Mouse (Mus musculus): Measurements from ENCODE around the gene Mospd3. TPM values are rescaled to one million over a fixed set of nuclear protein-coding genes. Genes with fewer than 3 reads are reported as not detected.
"Not testable (repeated sequence)": the region's sequence is repeated elsewhere in the genome, so short reads cannot be mapped to it uniquely, and the experiment has no call there.

The Mospd3 gene
- total RNA-seq, 2 experiments from 2014 or later, result 45.6 to 47.8 TPM

DNA sequence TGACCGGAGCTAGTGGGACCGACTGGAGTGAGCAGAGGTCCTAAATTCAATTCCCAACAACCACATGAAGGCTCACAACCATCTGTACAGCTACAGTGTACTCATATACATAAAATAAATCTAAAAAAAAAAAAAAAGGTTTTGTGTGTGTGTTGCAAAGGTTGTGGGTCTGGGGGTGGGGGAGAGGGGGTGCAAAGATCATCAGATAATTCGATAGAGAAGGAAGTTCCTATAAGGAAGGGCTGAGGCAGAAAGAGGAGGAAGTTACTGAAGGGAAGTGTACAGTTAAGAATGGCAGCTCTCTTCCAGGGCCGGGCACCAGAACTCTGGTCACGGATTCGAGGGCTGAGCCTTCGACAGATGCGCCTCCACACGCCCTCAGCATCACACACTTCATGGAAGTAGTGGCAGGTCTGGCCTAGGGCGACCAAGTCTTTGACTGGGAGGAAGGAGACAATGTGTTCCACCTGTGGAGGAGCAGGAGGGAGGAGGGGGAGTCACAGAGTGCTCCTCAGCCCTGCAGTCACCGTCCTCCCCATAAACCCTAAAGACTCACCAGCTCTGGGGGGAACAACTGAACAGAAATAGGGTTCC lies 23.2 kb upstream of the Mospd3 start:
- DNase-seq, result no peak

DNA sequence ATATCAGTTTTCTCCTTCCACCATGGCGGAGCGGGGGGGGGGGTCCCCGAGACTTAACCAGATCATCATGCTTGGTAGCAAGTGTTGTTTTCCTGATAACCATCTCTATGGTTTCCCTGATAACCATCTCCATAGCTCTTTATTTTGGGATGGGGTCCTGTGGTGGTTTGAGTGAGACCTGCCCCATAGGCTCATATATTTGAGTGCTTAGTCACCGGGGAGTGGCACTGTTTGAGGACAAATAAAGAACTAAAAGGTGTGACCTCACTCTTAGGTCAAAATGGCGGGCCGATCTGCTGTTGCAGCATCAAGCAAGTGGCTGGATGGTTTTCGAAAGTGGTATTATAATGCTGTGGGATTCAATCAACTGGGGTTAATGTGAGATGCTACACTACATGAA lies 14.5 kb upstream of the Mospd3 start:
- DNase-seq, result no peak

DNA sequence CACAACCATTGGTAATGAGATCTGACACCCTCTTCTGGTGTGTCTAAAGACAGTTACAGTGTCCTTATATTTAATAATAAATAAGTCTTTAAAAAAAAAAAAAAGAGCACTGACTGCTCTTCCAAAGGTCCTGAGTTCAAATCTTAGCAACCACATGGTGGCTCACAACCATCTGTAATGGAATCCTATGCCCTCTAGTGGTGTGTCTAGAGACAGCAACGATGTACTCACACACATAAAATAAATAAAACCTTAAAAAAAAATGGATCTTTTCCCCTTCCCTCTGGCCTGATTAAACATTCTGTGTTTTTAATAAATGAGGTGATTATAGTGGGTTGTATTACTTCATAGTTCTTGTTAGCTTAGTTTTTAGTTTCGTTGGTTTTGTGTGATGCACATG lies 14.1 kb upstream of the Mospd3 start:
- not testable (repeated sequence) for DNase-seq

DNA sequence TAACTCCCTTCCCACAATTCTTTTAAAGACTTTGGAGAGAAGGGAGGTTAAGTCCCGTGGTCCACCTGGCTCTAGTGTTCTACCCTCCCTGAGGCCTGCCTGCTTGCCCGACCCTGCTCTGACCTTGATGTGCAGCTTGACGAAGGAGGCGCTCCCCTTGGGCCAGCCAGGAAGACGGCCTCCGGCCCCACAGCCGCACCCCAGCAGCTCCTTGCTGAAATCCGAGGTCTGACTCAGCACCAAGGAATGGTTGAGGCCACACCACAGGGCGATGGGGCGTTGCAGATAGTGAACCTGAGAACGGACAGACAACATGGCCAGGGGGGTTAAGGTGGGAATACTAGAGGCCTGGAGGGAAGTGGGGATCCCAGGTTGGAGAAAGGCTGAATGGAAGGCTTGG lies 12.7 kb upstream of the Mospd3 start, which contains the start of gene Pcolce:
Gene Pcolce, minus strand, starts transcription at position 235 of the 400 bp plus-strand sequence.
- DNase-seq, result peak; percentile 76 to 81

DNA sequence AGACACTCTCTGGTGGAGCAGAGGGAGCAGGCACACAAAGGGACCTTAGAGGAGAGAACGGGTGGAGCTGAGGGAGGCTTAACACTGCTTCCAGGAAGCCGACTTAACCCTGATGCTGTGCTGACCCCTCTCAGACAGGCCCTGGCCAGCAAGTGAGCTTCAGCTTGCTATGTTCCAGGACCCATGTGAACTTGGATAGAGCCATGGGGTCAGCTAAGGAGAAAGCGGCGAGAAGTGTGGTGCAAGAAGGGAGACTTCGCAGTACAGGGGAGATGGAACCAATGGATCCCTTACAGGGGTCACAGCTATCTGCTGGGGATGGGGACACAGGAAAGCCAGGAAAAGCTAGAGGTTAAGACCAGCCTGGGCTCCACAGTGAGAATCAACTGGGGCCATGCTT lies 12.2 kb upstream of the Mospd3 start:
- no peak for DNase-seq

DNA sequence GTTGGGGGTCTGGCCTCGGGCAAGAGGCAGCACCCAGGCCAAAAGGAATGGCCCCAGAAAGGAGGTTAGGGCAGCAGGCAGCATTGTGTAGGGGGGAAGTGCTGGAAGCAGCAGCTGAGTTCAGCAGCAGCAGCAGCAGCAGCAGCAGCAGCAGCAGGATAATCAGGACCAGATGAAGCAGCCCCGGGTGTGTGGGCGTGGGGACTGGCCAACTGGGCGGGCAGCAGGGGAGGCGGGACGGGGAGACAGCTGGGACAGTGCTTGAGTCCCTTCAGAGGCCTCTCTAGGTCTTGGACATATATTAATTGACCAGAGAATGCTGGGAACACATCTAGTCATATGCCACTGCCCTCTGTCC lies 10.4 kb upstream of the Mospd3 start:
- peak; percentile 85 to 89 for DNase-seq

DNA sequence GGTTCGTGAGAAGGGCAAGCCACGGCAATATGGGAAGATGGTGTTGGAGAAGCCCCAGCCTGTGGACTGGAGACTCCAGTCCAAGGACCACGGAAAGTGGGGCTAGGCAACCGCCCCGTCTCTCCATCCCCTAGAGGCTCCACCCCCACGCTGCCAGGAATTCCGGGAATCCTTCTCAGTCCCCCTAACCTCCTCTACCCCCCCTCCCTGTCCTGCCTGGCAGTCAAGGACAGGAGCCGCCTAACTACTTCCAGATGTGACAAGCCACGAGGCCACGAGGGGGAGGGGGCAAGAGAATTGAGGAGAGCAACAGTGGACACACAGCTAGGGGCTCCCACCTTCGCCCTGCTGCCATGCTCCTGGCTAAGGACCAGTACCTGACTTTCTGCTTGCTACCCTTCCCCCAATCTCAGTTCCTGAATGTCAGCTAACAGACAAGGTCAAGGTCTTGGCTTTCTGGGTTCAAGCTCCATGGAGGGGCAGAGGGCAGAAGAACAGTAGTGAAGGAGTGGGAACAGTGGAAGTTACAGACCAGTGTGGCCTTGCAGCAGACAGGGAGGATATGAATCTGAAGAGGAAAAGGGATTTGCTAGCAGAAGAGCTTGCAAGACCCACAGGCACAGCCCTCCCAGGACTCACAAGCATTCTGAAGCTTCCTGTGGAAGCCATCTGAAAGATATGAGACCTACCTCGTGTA lies 9.8 kb upstream of the Mospd3 start:
- peak; percentile 88 to 93 for DNase-seq

DNA sequence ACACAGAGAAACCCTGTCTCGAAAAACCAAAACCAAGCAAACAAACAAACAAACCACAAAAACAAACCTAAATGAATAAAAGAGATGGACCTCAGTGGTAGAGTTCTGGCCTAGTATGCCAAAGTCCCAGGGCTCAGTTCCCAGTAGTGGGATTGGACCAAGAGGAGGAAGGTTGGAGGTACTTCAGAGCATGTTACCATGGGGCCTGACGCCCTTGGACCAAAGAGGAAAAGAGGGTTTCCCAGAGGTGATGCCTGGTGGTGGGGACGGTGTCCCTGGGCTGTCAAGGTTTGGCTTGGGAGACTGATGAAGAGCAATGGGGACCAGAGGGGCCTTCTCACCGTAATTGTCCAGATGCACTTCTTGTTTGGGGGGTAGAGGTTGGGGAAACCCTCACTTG lies 9.2 kb upstream of the Mospd3 start:
- peak in 1 of 2 experiments; percentile 19 for DNase-seq

DNA sequence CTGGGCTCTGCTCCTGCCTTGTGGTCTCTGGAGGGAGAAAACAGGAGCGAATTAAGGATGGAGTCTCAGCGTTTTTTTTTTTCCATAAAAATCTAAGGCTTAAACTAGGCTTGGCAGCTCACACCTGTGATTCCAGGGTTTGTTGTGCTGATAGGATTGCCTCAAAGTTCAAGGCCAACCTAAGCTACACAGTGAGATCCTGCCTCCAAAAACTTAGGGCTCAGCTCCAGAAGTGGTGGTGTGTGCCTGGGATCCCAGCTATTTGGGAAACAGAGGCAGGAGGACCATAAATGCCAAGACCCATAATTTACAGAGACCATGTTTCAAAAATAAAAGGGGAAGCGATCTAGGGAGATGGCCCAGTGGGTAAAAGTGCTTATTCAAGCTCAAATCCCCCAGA lies 8.4 kb upstream of the Mospd3 start:
- no peak for DNase-seq

DNA sequence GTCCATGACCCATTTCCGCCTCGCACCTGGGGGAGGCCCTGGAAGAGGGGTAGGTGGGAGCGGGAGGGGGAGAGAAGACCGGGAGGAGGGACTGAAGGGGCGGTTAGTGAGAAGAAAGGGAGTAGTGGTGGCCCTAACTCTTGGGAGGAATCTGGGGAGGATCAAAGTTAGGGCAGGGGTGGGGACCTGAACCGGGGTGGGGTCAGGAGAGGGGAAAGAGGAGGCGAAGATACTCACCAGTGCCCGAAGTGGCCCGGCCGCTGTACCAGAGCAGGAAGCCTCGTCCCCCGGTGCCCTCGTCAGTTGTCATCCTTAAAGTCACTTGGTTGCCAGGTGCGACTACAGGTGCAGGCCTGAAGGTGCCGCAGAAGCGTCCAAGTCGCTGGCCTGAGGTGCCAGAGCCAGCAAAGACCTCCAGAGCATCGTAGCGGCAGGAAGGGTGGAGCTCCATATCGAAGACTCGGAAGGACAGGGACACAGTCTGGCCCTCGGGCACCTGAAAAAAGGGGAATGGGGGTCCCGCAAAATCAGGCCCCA lies 7.9 kb upstream of the Mospd3 start:
- no peak for DNase-seq

DNA sequence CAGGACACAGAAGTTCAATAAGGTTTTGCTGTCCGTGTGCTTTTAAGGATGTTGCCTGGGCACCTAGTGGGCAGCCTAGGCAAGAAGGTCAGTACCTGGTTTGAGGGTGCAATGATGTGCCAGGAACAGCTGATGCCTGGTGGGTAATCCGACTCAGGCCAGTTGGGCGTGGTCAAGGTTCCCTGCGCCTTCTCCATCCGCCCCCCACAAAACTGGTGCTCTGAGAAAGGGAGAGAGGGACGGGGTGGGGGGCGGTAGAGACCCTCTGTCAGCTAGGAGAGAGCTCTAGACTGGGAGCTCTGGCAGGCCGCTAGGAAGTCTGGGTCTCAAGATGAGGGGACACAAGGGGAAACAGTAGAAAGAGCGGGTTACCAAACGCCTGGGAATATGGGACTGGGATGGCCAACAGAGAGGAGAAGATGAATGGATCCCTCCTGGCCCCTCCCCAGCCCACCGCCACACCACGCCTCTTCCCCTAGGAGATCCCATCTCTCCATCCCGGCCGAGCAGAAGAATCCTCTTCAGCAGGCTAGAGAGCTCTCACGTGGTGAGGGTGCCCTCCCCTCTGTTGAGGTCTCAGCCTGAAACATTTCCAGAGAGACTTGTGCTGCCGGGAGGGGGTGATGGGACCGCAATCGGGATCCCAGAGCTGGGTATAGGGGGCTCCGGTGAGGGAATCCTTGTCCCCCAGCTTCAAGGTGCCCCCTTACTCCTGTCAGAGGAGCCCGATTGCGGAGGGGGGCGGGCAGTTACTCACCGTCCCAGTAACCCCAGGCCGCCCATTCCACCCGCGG lies 7.2 kb upstream of the Mospd3 start:
- DNase-seq, result no peak

DNA sequence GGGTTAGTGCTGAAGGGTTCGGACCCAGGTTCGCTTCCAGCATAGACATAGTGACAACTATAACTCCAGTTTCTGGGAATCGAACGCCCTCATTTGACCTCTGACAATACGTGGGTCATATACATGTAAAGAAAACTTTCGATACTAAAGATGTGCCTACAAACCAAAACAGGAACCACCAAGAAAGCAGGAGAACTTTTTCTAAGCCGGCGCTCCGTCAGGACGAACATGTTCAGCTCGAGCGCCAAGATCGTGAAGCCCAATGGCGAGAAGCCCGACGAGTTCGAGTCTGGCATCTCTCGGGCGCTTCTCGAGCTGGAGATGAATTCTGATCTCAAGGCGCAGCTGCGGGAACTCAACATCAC lies 489 bp upstream of the Mospd3 start:
- DNase-seq, result peak; percentile 37 to 46

DNA sequence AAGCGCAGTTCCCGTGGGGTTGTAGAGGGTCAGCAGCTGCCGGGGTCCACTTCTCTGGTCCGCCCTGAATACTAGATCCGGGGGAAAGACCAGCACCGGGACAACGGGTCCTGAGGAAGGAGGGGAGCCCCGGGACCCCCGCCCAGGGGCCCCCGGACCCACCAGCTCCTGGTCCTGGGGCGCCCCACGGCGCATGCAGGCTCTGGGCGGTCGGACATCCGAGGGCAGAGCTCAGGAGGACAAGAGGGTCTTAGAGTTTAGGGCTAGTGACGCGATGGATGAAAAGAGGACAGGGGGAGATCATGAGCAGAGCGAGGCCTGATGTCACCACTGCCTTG lies 608 bp downstream of the Mospd3 start:
- no peak for DNase-seq

DNA sequence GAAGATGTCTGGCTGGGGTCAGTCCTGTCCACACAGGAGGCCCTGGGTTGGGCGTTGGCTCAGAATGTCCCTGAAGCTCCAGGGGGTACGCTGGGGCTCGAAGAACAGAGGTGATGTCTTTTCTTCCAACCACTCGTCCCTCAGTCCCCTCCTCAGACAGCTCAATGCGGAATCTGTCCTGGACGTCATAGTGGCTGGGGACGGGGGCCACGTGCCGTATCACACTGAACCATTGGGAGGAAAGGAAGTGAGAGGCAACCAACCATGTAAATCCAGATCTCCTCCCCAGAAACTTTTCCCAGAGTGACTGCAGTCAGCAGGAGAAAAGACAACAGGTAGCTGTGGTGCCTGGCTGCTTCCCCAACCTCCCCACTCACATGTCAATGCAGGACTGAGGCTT lies 1.3 kb downstream of the Mospd3 start:
- DNase-seq, result no peak

DNA sequence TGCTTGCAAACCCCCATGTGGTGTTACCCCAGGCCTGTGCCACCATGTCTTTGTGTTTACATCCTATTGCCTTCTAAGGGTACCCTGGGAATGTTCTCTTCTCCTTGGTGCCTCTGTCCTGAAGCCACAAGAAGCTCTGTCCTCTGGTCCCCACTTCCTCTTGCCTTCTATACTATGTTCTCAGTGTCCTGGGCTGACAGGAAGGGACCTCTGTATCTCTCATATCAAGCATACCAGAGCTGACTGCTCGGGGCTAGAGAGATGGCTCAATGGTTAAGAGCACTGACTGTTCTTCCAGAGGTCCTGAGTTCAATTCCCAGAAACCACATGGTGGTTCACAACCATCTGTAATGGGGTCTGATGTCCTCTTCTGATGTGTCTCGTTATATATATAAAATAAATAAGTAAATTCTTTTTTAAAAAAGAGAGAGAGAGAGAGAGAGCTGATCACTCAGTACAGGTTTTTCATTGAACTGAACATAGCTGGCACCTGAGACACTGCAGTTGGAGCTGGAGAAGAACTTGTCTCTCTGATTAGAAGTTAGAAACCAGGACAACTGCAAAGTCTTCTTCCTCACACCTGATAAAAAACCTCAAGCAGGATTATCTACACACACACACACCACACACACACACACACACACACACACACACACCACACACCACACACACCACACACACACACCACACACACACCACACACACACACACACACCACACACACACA lies 2.6 kb downstream of the Mospd3 start:
- no peak for DNase-seq

DNA sequence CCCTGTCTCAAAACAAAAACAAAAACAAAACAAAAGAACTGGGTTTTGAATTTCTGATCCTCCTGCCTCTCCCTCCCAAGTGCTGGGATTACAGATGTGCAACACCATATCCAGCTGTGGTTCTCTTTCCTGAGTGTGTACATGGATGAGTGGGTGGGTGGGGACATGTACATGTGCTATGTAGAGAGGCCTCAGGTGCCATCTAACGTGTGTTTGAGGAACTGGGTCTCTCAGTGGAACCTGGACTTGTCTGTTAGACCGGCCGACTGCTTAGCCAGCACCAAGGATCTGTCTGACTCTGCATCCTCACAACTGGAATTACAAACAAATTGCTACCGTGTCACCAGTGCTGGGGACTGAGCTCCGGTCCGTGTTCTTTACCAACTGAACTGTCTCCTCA lies 3.2 kb downstream of the Mospd3 start:
- DNase-seq, result no peak

DNA sequence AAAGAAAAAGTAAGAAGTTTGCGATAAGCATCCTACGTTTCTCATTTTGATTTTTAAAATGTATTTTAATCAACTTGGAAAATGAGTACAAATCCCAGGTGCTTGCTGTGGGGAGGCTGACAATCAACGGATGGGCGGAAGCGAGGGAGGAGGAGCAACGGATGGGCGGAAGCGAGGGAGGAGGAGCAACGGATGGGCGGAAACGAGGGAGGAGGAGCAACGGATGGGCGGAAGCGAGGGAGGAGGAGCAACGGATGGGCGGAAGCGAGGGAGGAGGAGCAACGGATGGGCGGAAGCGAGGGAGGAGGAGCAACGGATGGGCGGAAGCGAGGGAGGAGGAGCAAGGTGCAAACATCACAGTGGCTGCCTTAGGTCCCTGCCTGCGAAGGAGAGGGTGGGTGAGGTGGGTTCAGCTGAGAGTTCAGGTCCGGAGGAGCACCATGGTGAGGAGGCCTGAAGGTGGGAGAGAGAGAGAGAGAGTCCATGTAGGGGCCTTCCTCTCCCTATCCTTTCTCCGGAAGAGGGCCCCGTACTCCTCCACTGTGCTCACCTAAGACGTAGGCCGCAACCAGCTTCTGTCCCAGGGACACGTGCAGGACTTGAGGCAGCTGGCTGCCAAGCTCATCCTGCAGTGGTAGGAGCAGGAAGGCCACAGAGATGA lies 4.1 kb downstream of the Mospd3 start:
- DNase-seq, result no peak

DNA sequence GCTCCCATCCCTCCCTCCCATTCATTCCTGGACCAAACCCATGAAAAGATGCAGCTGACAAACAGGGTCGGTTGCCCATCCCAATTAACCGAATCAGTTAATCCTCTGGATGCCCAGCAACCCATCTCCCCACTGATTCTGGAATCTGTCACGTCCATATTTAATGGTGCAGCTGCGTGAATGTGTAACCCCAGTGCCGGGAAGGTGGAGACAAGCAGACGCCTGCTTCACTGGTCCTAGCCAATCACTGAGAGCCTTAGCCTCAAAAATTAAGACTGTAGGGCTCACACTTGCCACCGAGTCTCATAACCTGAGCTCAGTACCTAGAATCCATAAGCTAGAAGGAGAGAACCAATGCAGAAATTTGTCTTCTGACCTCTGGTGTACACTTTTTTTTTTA lies 4.9 kb downstream of the Mospd3 start:
- DNase-seq, result no peak

DNA sequence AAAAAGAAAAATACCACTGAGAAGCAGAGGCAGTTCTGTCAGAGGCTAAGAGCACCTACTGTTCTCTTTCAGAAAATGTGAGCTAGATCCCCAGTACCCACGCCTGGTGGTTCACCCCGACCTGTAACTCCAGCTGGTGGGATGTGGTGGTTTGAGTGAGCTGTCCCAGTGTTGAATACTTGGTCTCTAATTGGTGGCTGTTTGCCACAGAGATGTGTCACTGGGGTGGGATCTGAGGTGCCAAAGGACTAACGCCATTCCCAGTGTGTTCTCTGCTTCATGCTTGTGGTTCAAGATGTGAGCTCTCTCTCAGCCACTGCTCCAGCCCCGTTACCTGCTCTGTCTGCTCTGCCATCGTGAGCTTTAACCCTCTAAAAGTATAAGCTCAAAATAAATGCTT lies 10.4 kb downstream of the Mospd3 start:
- DNase-seq, result no peak

DNA sequence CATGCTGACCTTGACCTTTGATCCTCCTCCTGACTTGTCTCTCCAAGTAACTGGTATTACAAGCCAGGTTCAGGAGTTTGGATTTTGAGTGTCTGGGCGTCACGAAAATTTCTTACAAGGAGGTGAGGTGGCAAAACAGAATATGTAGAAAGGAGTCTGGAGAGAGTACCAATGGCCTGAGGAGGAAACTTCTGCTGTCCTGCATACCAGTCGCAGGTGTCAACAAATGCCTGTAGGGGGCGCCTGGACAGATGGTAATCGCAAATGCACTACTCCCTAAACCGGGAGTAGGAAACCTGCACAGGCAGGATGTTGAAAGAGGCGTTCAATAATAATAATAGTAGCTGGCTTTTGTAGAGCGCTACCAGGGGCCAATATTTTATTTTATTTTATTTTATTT lies 15.9 kb downstream of the Mospd3 start:
- DNase-seq, result peak; percentile 81 to 84

DNA sequence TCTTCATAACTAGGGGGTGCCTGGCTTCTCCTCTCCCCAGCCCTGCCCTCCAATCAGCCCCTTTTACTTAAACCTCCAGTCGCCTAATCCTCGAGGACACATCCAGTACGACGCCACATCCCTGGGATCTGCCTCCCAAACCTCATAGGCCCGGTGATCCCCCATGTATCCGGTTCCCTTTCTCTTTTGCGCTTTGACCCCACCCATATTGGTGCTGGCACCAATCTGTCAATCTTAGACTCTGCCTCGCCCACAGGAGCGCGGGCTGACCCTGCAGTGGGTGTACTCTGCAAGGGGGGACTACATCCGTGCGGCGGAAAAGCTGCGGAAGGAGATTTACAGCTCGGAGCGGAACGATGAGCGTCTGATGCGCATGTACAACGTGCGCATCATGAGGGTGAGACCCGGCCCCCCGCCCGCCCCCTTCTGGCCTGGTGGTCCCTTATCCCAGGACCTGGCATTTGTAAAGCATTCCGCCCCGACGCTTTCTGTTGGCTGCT lies 17.1 kb downstream of the Mospd3 start:
- no peak for DNase-seq

DNA sequence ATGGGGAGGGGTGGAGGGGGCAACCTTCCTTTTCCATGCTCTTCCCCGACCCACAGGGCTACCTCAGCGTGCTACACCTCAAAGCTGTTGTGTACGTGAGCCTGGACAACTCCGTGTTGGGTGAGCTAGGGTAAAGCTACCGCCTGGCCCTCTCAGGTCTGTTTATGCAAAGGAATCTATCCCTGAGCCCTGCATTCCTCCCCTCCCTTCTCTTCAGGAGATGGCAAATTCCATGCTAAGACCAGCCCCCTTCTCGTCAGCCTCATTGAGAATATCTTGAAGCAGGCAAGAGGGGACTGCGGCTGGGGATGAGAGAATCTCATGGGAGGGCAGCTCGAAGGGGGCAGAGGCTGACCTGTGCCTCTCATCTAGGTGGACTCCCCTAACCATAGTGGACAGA lies 18.2 kb downstream of the Mospd3 start:
- DNase-seq, result no peak
